Mouse (Mus musculus) kidney, adult 18-20 months (tissue): ENCODE results near the gene Olfr1390.
"Not testable (repeated sequence)": the region's sequence is repeated elsewhere in the genome, so short reads cannot be mapped to it uniquely, and the experiment has no call there.

Experiments
- DNase-seq: peaks from one replicate; pipeline ENCODE4 v3.0.0; 2021

Olfr1390 gene

DNA sequence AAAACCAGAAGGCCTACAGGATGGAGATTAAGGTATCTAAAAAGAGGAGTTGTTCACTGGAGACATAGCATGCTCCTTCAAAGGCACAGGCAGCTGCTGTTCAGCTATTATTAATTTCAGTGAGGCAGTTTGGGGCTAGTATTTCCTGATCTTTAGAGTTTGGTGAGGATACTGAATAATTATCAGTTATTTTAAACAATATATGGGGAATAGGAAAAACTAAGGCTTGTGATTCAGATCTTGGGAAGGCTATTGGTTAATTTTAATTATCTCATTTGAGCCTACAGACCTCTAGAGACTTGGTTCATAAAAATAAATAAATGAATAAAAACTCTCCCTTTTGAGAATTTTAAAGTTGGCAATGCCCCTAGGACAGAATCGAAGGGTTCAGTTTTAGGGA is at the start of gene Olfr1390:
Olfr1390 (plus strand) TSS at position 301 of the 400 bp plus-strand sequence.
- DNase-seq: no peak

GRCm38 (mm10) chr11:49287251-49287650 is 47.7 kb upstream of the Olfr1390 start:
- no peak for DNase-seq

GRCm38 (mm10) chr11:49292777-49293176 is 42.2 kb upstream of the Olfr1390 start:
- no peak for DNase-seq

DNA sequence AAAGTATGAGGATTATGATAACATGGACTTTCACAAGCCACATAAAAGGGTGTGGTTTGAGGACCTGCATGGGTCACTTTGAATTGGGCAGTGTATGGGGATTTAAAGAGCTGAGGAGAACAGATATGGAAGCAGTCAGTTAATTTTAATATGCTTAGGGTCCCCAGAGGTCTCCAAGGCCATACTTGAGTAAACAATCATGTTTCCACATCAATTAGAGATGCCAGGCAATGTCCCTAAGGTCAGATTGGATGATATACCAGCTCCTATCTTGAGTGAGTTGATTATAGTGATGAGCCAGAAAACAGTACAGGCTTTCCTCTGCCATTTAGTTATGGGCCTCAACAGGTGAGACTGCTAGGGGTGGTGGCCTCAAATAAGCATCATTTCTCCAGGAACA is 30.5 kb upstream of the Olfr1390 start, which contains the start of gene Olfr10:
Olfr10 (plus strand) TSS at position 301 of the 400 bp plus-strand sequence.
- no peak for DNase-seq

DNA sequence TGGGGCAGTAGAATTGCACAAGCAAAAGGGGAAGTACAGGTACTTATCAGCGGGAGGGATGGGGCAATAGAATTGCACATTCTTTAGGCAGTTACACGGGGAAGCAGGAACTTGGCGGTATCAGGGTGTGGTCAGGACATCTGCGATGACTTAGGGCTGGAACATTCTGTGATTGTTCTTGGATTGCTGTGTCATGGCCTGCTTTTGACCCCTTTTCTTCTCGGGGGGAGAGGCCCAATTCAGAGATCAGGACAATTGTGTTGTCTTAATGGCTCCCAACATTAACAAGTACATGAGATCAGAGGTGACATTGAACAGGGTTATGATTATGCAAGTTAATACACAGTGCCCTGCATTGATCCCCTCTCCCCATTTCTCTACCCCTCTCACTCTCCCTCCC is 26.4 kb upstream of the Olfr1390 start:
- not testable (repeated sequence) for DNase-seq

DNA sequence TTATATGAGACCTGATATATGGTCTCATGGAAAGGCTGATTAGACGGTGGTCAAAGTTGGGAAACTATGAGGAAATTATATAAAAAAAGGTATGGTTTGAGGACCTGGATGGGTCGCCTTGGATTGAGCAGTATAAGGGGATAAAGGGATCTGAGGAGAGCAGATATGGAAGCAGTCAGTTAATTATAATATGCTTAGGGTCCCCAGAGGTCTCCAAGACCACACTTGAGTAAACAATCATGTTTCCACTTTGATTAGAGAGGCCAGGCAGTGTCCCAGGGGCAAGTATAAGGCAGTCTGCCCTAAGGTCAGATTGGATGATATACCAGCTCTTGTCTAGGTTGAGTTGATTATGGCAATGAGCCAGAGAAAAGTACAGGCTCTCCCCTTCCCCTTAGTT is 12.5 kb upstream of the Olfr1390 start, which contains the start of gene Olfr1391:
Olfr1391 (plus strand) TSS at position 301 of the 400 bp plus-strand sequence.
- no peak for DNase-seq

DNA sequence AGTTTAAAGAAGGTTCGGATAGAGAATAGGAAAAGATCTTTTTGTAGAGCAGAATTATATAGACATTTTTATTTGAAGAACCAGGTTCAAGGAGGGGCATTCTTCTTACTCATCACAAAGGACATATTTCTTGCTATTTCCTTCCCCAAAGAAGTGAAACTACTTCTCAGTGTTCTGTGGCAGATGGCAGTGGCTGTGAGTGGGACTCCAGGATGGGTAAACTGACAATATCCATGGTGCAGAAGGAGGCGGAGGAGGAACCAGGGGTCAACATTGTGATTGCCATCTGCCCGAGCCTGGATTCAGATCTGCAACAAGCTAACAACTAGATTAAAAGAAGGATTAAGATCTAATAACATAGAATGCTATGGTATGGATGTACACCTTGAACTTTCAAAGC is 8.3 kb upstream of the Olfr1390 start:
- DNase-seq: no peak

DNA sequence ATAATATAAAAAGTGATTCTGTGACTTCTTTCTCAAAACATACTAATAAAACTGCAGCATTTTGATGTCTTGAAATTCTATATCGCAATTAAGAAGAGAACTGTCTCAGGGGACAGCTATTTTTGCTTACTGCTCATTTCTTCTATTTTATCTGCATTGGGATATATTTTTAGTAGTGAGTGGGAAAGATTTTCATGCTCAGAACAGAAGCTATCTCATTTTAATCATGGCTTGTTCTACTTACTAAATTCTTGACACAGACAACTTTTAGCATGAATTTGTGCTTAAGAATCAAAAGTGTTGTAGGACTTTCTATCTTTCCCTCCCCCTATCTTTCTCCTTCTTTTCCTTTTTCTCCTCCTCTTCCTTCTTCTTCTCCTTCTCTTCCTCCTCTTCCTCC is 5.3 kb upstream of the Olfr1390 start:
- no peak for DNase-seq

DNA sequence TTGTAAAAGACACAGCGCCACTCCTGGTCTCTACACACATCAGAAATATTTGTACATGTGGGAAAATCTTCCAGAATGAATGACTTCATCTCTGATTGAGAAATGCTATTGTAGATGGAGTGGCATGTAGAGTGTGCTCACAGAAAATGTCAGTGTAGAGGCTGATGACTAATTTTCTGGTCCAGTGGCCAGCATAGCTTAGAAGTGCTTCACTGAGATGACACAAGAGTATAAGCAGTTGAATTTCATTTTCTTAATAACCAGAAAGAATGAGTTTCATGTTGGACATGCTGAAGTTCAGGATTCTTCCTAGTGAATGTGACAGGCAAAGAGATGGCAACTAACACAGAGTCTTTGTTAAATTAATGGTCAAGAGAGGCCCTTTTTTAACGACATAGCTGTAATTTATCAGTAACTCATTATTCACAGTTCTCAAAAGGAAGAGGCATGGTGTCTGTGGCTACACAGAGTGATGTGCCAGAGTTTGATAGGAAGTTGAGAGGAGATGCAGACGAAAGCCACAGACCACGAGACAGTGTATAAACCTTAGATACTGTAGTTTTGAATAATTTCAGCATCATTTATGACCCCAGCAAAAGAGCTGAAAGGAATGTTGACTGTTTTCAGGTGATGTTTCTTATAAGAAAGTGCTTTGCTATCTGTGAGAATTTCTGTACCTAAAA is 2.3 kb downstream of the Olfr1390 start:
- no peak for DNase-seq

- DNase-seq: no peak
Measured at GRCm38 (mm10) chr11:49383133-49383532, 48.1 kb downstream of the Olfr1390 start.

GRCm38 (mm10) chr11:49386118-49386517 is 51.1 kb downstream of the Olfr1390 start:
- not testable (repeated sequence) for DNase-seq
